Mouse (Mus musculus): Measurements from ENCODE around the gene Abcg2. TPM values are rescaled to one million over a fixed set of nuclear protein-coding genes. Genes with fewer than 3 reads are reported as not detected.

Gene Abcg2
- polyA plus RNA-seq, 1 experiment from 2014 or later: 40.6 TPM

DNA sequence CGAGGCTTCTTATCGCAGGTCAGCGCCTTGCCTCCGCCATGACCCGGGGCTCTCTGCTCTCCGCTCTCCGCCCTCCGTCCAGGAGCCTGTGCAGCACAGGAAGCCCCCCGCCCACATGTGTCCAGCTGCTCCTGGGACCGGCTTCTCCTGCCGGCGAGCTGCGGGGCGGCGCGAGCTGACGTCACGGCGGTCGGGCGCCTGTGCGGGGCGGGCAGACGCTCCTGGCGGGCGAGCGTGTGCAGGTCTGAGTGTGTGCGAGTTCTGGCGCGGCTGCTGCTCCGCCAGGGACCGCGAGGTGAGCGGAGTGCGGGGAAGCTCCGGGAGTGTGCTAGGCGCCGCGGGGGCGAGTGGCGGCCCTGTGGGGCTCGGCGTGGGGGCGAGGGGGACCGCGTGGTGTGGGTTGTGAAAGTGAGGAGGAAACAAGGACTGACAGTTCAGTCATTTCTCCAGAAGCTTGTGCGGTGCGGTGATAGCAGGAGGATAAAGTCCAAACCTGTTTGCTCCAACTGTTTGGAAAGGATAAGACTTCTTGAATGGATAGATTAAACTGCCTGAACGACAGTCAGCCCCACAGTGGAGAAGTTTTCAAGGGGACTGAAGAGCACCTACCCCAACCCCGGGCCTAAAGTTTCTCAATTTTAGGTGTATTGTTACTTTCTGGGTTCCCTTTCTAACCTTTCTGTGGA is 56.2 kb downstream of the Abcg2 start:
- H3K27ac ChIP-seq: peak overlapping the region; percentile 64; the same call in 1 of the 2 replicates
- no peaks in the 10 kb centered on the region for H3K36me3 ChIP-seq
- peak overlapping the region; percentile 61 for H3K4me3 ChIP-seq
- H3K4me2 ChIP-seq: peak overlapping the region; percentile 83
- ATAC-seq (ENCODE audit: low FRiP score): peak; percentile 99
- H3K4me1 ChIP-seq (replicated peaks): peaks cover 5% of the 10 kb centered on the region; the same call in 1 of the 2 replicates
- no peaks in the 10 kb centered on the region for H3K9me3 ChIP-seq
- H3K27me3 ChIP-seq: no peaks in the 10 kb centered on the region
- H3K9ac ChIP-seq: peak overlapping the region; percentile 80
- under 1% methylated on average over 50 of the region's 50 CpGs for WGBS

DNA sequence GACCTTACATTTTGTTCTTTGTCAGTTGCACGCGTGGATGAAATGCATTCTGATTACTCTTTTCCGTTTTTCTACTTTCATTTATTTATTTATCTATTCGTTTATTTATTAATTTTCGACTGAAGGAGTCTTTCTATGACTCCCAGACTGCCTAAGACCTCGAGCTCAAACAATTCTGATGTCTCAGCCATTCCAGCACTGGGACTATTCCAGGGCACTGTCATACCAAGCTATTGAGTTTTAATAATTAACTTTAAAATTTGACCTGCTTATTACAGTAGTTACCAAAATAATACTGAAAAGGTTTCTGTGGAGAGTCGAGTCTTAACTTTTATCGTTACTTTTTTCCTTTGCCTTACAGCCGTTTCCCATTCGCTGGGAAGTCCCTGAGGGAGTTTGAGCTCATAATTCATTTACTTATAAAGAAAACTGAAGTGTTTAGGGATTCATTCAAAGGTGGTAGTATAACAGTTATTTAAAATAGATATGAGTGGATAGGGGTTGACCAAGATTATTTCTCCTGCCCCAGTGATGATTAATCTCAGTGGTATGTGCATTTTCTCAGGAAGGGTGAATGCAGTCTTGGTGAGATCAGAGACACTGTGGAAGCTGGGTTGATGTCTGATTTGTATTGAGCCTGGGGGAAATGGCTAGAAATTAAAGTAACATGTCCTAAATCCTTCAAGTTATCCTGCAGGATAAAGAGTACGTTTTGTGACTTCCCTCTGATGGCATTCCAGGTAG is 56.9 kb downstream of the Abcg2 start:
- no peaks in the 10 kb centered on the region for H3K9me3 ChIP-seq
- H3K27me3 ChIP-seq: no peaks in the 10 kb centered on the region
- peaks cover 5% of the 10 kb centered on the region; the same call in 1 of the 2 replicates for H3K4me1 ChIP-seq (replicated peaks)
- H3K9ac ChIP-seq: no peak overlapping the region
- no peaks in the 10 kb centered on the region for H3K36me3 ChIP-seq
- H3K4me2 ChIP-seq: peak overlapping the region; percentile 83
- no peak for ATAC-seq (ENCODE audit: low FRiP score)
- H3K27ac ChIP-seq: no peak overlapping the region
- peak overlapping the region; percentile 61 for H3K4me3 ChIP-seq
- 60% methylated on average over 11 of the region's 11 CpGs for WGBS

DNA sequence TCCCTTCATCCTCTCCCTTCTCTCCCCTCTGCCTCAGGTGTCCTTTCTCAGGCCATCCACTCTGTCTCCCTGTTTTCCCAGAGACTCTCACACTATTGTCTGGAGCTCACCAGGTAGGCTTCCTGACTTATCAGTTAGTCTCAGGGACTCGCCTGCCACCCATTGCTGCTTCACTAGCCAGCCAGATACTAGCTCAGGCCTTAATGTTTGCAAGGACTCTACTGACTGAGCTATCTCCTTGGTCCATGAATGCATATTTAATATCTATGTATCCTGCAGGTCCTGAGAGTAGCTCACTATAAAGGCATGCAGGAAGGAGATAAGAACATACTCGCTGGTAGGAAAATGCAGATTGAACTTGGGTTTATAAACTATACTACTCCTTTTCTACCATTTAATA is 57.9 kb downstream of the Abcg2 start:
- H3K4me1 ChIP-seq (replicated peaks): peaks cover 5% of the 10 kb centered on the region; the same call in 1 of the 2 replicates
- H3K9me3 ChIP-seq: no peaks in the 10 kb centered on the region
- no peak overlapping the region for H3K4me3 ChIP-seq
- no peak overlapping the region for H3K27ac ChIP-seq
- no peaks in the 10 kb centered on the region for H3K36me3 ChIP-seq
- no peak overlapping the region for H3K9ac ChIP-seq
- no peak for ATAC-seq (ENCODE audit: low FRiP score)
- 90% methylated on average over 2 of the region's 2 CpGs for WGBS
- no peak overlapping the region for H3K4me2 ChIP-seq
- H3K27me3 ChIP-seq: no peaks in the 10 kb centered on the region

DNA sequence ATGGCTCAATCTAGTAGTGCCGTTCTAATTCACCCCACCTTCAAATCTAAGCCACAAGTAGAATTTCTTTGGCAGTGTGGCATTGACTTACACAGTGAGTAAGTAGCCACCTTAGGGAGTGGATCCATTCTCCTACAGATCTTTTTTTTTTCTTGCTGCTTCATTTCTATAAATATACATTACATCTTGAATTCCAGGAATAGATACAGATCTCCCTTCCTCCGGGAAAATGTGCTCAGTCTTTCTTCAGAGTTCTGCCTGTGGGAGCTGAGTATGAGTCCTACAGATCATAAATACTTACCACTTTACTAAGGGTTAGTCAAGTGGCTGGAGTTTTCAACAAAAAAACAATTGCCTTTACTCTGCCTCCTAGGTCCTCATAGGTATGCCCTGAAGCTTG is 60.3 kb downstream of the Abcg2 start:
- Histone ChIP-seq H3K4me1 (replicated peaks) (peaks cover 5% of the 10 kb centered on the region; the same call in 1 of the 2 replicates), H3K9me3 (no peaks in the 10 kb centered on the region), H3K4me2 (no peak overlapping the region), H3K27me3 (no peaks in the 10 kb centered on the region), H3K36me3 (no peaks in the 10 kb centered on the region), H3K9ac (no peak overlapping the region), H3K27ac (no peak overlapping the region), H3K4me3 (no peak overlapping the region)
- ATAC-seq (ENCODE audit: low FRiP score): no peak
- WGBS: 86% methylated on average over 2 of the region's 2 CpGs

- WGBS: 83% methylated on average over 3 of the region's 3 CpGs
- H3K36me3 ChIP-seq: no peaks in the 10 kb centered on the region
- no peaks in the 10 kb centered on the region for H3K9me3 ChIP-seq
- no peak overlapping the region for H3K27ac ChIP-seq
- H3K4me1 ChIP-seq (replicated peaks): no peaks in the 10 kb centered on the region
- H3K27me3 ChIP-seq: no peaks in the 10 kb centered on the region
- H3K9ac ChIP-seq: no peak overlapping the region
- no peak for ATAC-seq (ENCODE audit: low FRiP score)
- H3K4me2 ChIP-seq: no peak overlapping the region
- H3K4me3 ChIP-seq: no peak overlapping the region
Measured at GRCm38 (mm10) chr6:58648100-58648749, 63.9 kb downstream of the Abcg2 start.

DNA sequence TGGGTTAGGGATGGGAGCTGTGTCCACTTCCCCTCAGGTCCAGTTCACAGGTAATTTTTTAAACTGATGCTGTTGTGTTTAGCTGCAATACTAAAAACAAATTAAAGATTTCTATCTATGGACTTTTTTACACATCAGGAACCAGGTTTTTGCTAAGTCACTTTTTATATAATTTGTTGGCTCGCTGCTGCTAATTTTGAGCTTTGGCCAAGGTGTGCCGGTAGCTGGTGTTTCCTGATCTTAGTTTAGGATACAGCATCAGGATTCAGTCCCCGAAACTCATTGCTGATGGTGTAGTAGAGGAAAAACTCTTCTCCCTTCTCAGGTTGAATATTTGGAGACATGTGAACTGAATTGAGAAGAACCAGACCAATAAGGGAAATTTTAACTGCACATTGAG is 65.8 kb downstream of the Abcg2 start:
- WGBS: 94% methylated on average over 3 of the region's 3 CpGs

GRCm38 (mm10) chr6:58651038-58651437 is 66.7 kb downstream of the Abcg2 start:
- ATAC-seq (ENCODE audit: low FRiP score): no peak
- Histone ChIP-seq H3K27me3 (no peaks in the 10 kb centered on the region), H3K27ac (no peak overlapping the region), H3K4me2 (no peak overlapping the region), H3K4me3 (no peak overlapping the region), H3K36me3 (no peaks in the 10 kb centered on the region), H3K4me1 (replicated peaks) (no peaks in the 10 kb centered on the region), H3K9me3 (no peaks in the 10 kb centered on the region), H3K9ac (no peak overlapping the region)
- WGBS: 92% methylated on average over 1 of the region's 1 CpGs

More for the DNA sequence above, 65.8 kb downstream of the Abcg2 start:
- no peak overlapping the region for H3K4me2 ChIP-seq
- no peak overlapping the region for H3K4me3 ChIP-seq
- no peaks in the 10 kb centered on the region for H3K4me1 ChIP-seq (replicated peaks)
- no peaks in the 10 kb centered on the region for H3K9me3 ChIP-seq
- no peak overlapping the region for H3K27ac ChIP-seq
- no peaks in the 10 kb centered on the region for H3K27me3 ChIP-seq
- no peak overlapping the region for H3K9ac ChIP-seq
- no peaks in the 10 kb centered on the region for H3K36me3 ChIP-seq
- no peak for ATAC-seq (ENCODE audit: low FRiP score)

DNA sequence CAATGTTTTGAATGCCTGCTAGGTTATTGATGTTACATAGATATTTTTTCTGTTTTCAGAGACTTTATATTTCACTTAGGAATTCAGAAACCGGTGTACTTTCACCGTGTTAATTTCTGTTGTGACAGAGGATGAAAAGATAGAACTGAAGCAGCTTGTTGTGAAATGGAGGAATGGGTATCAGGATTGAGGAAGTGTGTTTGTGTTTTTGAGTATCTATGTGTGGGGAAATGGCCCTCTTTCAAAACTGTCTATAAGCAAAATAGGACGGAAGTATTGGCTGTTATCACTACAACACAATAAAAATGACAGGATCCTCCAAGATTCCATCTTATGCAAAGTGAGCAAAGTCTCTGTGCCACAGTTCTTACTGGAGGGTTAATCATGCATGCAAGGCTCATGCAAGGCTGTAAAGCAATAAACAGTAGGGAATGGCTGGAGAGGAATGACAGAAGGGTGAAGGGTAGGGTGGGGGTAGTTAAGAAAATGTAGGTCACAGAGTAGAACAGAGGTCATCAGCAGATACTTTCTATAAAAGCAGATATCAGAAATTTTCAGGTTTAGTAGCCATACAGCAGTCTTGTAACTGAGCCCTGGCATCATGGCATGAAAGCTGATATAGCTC is 76.7 kb downstream of the Abcg2 start:
- H3K4me1 ChIP-seq (replicated peaks): no peaks in the 10 kb centered on the region
- H3K9me3 ChIP-seq: no peaks in the 10 kb centered on the region
- H3K27ac ChIP-seq: no peak overlapping the region
- 86% methylated on average over 3 of the region's 3 CpGs for WGBS
- ATAC-seq (ENCODE audit: low FRiP score): no peak
- no peak overlapping the region for H3K4me3 ChIP-seq
- no peaks in the 10 kb centered on the region for H3K36me3 ChIP-seq
- no peak overlapping the region for H3K4me2 ChIP-seq
- H3K9ac ChIP-seq: no peak overlapping the region
- H3K27me3 ChIP-seq: no peaks in the 10 kb centered on the region

GRCm38 (mm10) chr6:58677802-58678201 is 93.5 kb downstream of the Abcg2 start:
- Histone ChIP-seq H3K4me3 (no peak overlapping the region), H3K36me3 (peaks cover 4% of the 10 kb centered on the region; the same call in 1 of the 2 replicates), H3K9ac (no peak overlapping the region), H3K9me3 (no peaks in the 10 kb centered on the region), H3K4me1 (replicated peaks) (no peaks in the 10 kb centered on the region), H3K4me2 (no peak overlapping the region), H3K27ac (no peak overlapping the region), H3K27me3 (no peaks in the 10 kb centered on the region)
- WGBS: 91% methylated on average over 1 of the region's 1 CpGs
- ATAC-seq (ENCODE audit: low FRiP score): no peak

DNA sequence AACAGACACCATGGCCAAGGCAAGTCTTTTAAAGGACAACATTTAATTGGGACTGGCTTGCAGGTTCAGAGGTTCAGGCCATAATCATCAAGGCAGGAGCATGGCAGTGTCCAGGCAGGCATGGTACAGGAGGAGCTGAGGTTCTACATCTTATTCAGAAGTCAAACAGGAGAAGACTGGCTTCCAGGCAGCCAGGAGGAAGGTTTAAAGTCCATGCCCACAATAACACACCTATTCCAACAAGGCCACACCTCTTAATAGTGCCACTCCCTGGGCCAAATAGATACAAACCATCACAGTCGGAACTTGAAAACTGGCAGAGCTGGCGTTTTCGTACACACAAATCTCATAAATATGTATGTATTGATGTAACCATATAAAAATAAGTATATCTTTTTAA is 94.2 kb downstream of the Abcg2 start:
- no peak overlapping the region for H3K4me2 ChIP-seq
- no peak overlapping the region for H3K27ac ChIP-seq
- no peak overlapping the region for H3K9ac ChIP-seq
- ATAC-seq (ENCODE audit: low FRiP score): no peak
- peaks cover 4% of the 10 kb centered on the region; the same call in 1 of the 2 replicates for H3K36me3 ChIP-seq
- H3K9me3 ChIP-seq: no peaks in the 10 kb centered on the region
- H3K4me1 ChIP-seq (replicated peaks): no peaks in the 10 kb centered on the region
- 95% methylated on average over 3 of the region's 3 CpGs for WGBS
- no peak overlapping the region for H3K4me3 ChIP-seq
- no peaks in the 10 kb centered on the region for H3K27me3 ChIP-seq

DNA sequence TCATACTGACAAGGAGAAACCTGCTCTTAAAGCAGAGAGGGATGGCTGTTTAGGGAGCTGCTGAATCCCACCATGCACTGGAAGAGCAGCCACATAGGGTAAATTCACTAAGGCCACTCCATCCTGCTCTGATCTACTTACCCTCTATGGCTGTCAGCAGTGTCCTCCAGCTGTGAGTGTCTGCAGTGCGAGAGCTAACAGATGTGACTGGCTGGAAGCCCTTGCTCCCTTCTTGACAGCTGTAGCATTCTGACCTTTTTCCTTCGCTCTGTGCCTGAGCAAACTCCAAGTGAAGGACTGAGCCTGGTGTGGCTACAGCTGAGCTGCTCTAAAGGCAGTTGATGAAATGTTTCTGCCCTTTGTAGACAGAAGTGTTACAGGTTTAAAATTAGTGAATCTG is 107.3 kb downstream of the Abcg2 start:
- WGBS: 76% methylated on average over 2 of the region's 2 CpGs
- no peak for ATAC-seq (ENCODE audit: low FRiP score)
- H3K9ac ChIP-seq: no peak overlapping the region

DNA sequence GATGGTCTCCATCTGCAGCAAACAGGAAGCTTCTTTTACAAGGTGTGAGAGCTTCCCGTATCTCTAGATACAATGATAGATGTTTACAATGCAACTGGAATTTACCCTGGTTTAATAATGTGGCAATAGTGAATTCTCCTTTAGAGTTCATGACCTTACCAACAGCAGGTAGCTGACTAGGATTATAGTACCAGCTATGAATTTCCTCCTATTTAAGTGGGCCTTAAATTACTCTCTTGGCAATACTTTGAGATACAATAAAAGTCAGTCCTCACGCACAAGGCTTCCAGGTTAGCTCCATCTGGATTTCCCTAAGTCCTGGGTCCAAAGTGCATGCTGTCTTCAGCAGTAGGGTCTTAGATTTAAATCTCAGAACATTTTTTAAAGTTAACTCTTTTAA is 109.9 kb downstream of the Abcg2 start:
- ATAC-seq (ENCODE audit: low FRiP score): no peak
- H3K27me3 ChIP-seq: no peaks in the 10 kb centered on the region
- H3K27ac ChIP-seq: no peak overlapping the region
- no peaks in the 10 kb centered on the region for H3K36me3 ChIP-seq
- no peaks in the 10 kb centered on the region for H3K4me1 ChIP-seq (replicated peaks)
- no peak overlapping the region for H3K4me2 ChIP-seq
- H3K9me3 ChIP-seq: no peaks in the 10 kb centered on the region
- WGBS: 95% methylated on average over 2 of the region's 2 CpGs
- H3K9ac ChIP-seq: no peak overlapping the region
- H3K4me3 ChIP-seq: no peak overlapping the region

More for the DNA sequence above, 107.3 kb downstream of the Abcg2 start:
- no peaks in the 10 kb centered on the region for H3K27me3 ChIP-seq
- no peak overlapping the region for H3K27ac ChIP-seq
- no peaks in the 10 kb centered on the region for H3K4me1 ChIP-seq (replicated peaks)
- H3K9me3 ChIP-seq: no peaks in the 10 kb centered on the region
- H3K4me3 ChIP-seq: no peak overlapping the region
- no peaks in the 10 kb centered on the region for H3K36me3 ChIP-seq
- no peak overlapping the region for H3K4me2 ChIP-seq

Measured in hindbrain, embryonic 13.5 days (tissue).